Mouse (Mus musculus) common myeloid progenitor, adult 5-6 weeks (primary cell): ENCODE measurements around the gene Vmn1r21. TPM values are rescaled to one million over a fixed set of nuclear protein-coding genes. Genes with fewer than 3 reads are reported as not detected.

Source experiments
- total RNA-seq: library from RNA; stranded (forward); fragments of 200-1000, 187-1606 nt; gene quantifications from 2 replicates; pipeline ENCODE4 v1.2.3, GENCODE M21; 2017

The Vmn1r21 gene
- total RNA-seq, 1 experiment from 2014 or later = not detected

Other genes starting within 250 kb of the Vmn1r21 start
- gene Pyurf, start 158.3 kb downstream of the Vmn1r21 start, total RNA-seq = 16.9 and 18.0 TPM in 2 replicates
- gene Lancl2, start 147.8 kb downstream of the Vmn1r21 start, total RNA-seq = 39.9 and 40.8 TPM in 2 replicates
- gene Vopp1, start 25.2 kb downstream of the Vmn1r21 start, total RNA-seq = 22.8 and 26.0 TPM in 2 replicates
- not detected in 2 replicates for gene Vmn1r22, start 57.7 kb upstream of the Vmn1r21 start, total RNA-seq
- not detected in 2 replicates for gene Vmn1r23, start 76.5 kb upstream of the Vmn1r21 start, total RNA-seq
- not detected in 2 replicates for gene Vmn1r24, start 111.2 kb upstream of the Vmn1r21 start, total RNA-seq
- gene Vmn1r25, start 130.5 kb upstream of the Vmn1r21 start, total RNA-seq = not detected in 2 replicates
- not detected in 2 replicates for gene Vmn1r26, start 164.8 kb upstream of the Vmn1r21 start, total RNA-seq